Comparison of ENCODE assay signal across 9 mouse cellular contexts in genomic region chrX:142314307-142315024, GRCm38 (mm10). TPM values are rescaled to one million over a fixed set of nuclear protein-coding genes. Genes with fewer than 3 reads are reported as not detected.
A peak's percentile ranks its signal among the peaks of the same experiment; 100 is the strongest.
DNase-seq lines count a peak whose midpoint lies in the region; ATAC-seq and TF ChIP-seq lines count a peak whose summit lies in the region.
"Had no signal": no experiment of that assay in that cellular context is flagged by ENCODE, and none has a peak within 500 bp of the region (broad histone marks: within the 10 kb centered on the region; RNA-seq: fewer than 3 reads in every experiment).

No protein-coding gene starts in this region.

- no peaks in the 10 kb centered on the region for H3K9me3 ChIP-seq in E14TG2a.4 (ENCODE audit: low read length)
- no peaks in the 10 kb centered on the region for H3K9me3 ChIP-seq in embryonic facial prominence, embryonic 10.5 days
- H3K9me3 ChIP-seq in heart, postnatal 0 days (replicated peaks; ENCODE audit: control insufficient read depth, low read length): no peaks in the 10 kb centered on the region
- H3K9me3 ChIP-seq in lung, embryonic 16.5 days (ENCODE audit: control insufficient read depth, low read length): no peaks in the 10 kb centered on the region
- H3K9me3 ChIP-seq: heart, embryonic 13.5 days had no signal

- no peak overlapping the region for H3K27ac ChIP-seq in embryonic facial prominence, embryonic 10.5 days (replicated peaks)
- no peak overlapping the region for H3K27ac ChIP-seq in heart, postnatal 0 days (ENCODE audit: low read depth)
- no peak overlapping the region for H3K27ac ChIP-seq in lung, embryonic 16.5 days (ENCODE audit: low read length)
- H3K27ac ChIP-seq: heart, embryonic 13.5 days had no signal

- no peaks in the 10 kb centered on the region for H3K27me3 ChIP-seq in E14TG2a.4 (ENCODE audit: insufficient read depth, low read length)
- H3K27me3 ChIP-seq in embryonic facial prominence, embryonic 10.5 days (replicated peaks; ENCODE audit: low read depth, poor library complexity, severe bottlenecking): peaks cover 55% of the 10 kb centered on the region
- no peaks in the 10 kb centered on the region for H3K27me3 ChIP-seq in heart, postnatal 0 days (ENCODE audit: control insufficient read depth, insufficient read depth, low read length)
- no peaks in the 10 kb centered on the region for H3K27me3 ChIP-seq in lung, embryonic 16.5 days (ENCODE audit: control insufficient read depth, insufficient read depth, low read depth, low read length)

- WGBS in embryonic facial prominence, embryonic 10.5 days: 53% methylated on average over 11 of the region's 11 CpGs
- 48% methylated on average over 11 of the region's 11 CpGs for WGBS in heart, postnatal 0 days
- 53% methylated on average over 11 of the region's 11 CpGs for WGBS in lung, embryonic 16.5 days

- H3K4me3 ChIP-seq in E14TG2a.4 (replicated peaks; ENCODE audit: low read length): no peak overlapping the region
- no peak overlapping the region for H3K4me3 ChIP-seq in embryonic facial prominence, embryonic 10.5 days
- no peak overlapping the region for H3K4me3 ChIP-seq in heart, postnatal 0 days (ENCODE audit: low read depth, low read length)
- no peak overlapping the region for H3K4me3 ChIP-seq in lung, embryonic 16.5 days (ENCODE audit: low read length)
- H3K4me3 ChIP-seq: heart, embryonic 13.5 days had no signal

- H3K9ac ChIP-seq in heart, postnatal 0 days (replicated peaks; ENCODE audit: low read depth, low read length): no peak overlapping the region
- H3K9ac ChIP-seq in lung, embryonic 16.5 days (ENCODE audit: low read length): no peak overlapping the region
- H3K9ac ChIP-seq: heart, embryonic 13.5 days had no signal

- H3K4me2 ChIP-seq in heart, postnatal 0 days (ENCODE audit: low read depth, low read length): no peak overlapping the region
- H3K4me2 ChIP-seq in lung, embryonic 16.5 days (ENCODE audit: low read depth, low read length): peak overlapping the region; percentile 4; the same call in 1 of the 2 replicates
- H3K4me2 ChIP-seq: heart, embryonic 13.5 days had no signal

- DNase-seq in adrenal gland, postnatal 25 days: peak; percentile 66
- peak; percentile 76 for DNase-seq in embryonic facial prominence, embryonic 10.5 days (ENCODE audit: low spot score)
- DNase-seq in heart, postnatal 0 days (ENCODE audit: low spot score): peak; percentile 59
- DNase-seq in layer of hippocampus, adult 18-20 months (ENCODE audit: low spot score in 2 of 2): peak; percentile 76 to 91
- DNase-seq in retina, embryonic 14.5 days (ENCODE audit: low spot score): peak; percentile 84
- DNase-seq in urinary bladder, postnatal 25 days (ENCODE audit: low spot score): peak; percentile 45

- no peak for TF ChIP-seq EP300 in heart, postnatal 0 days (IDR thresholded peaks at IDR 0.05; ENCODE audit: low read depth)

- no peaks in the 10 kb centered on the region for H3K4me1 ChIP-seq in E14TG2a.4 (replicated peaks; ENCODE audit: low read depth, low read length)
- H3K4me1 ChIP-seq in embryonic facial prominence, embryonic 10.5 days: no peaks in the 10 kb centered on the region
- no peaks in the 10 kb centered on the region for H3K4me1 ChIP-seq in heart, postnatal 0 days (ENCODE audit: control insufficient read depth, insufficient read depth)
- H3K4me1 ChIP-seq in lung, embryonic 16.5 days (replicated peaks; ENCODE audit: control insufficient read depth, insufficient read depth, low read length): no peaks in the 10 kb centered on the region
- H3K4me1 ChIP-seq: heart, embryonic 13.5 days had no signal

- H3K36me3 ChIP-seq in E14TG2a.4 (ENCODE audit: insufficient read depth, low read length): no peaks in the 10 kb centered on the region
- no peaks in the 10 kb centered on the region for H3K36me3 ChIP-seq in embryonic facial prominence, embryonic 10.5 days (replicated peaks)
- no peaks in the 10 kb centered on the region for H3K36me3 ChIP-seq in heart, postnatal 0 days (replicated peaks; ENCODE audit: control insufficient read depth, insufficient read depth, low read length)
- H3K36me3 ChIP-seq in lung, embryonic 16.5 days (ENCODE audit: control insufficient read depth, insufficient read depth, low read length): no peaks in the 10 kb centered on the region
- H3K36me3 ChIP-seq: heart, embryonic 13.5 days had no signal

- no peak for ATAC-seq in heart, postnatal 0 days (ENCODE audit: insufficient read depth, low read depth)
- ATAC-seq in lung, embryonic 16.5 days (ENCODE audit: low read depth): peak; percentile 34; the same call in 1 of the 2 replicates

- peak; percentile 20 for TF ChIP-seq CTCF in E14TG2a.4 (conservative IDR thresholded peaks at IDR 0.05; ENCODE audit: low read length)
- TF ChIP-seq CTCF in heart, postnatal 0 days (IDR thresholded peaks at IDR 0.05; ENCODE audit: low read depth): peak; percentile 56

RNA-seq across cellular contexts. Expression of gene Kcne1l, which starts 8.4 kb away (rescaled TPM):
- 0.21 TPM in 1 of 2 replicates, not detected in the other for total RNA-seq in adrenal gland, postnatal 25 days (2021)
- polyA plus RNA-seq in embryonic facial prominence, embryonic 10.5 days (2016; fragmentation: Nextera tagmentation; extraction: Ambion mirVana): 14.8 and 15.3 TPM in 2 replicates
- total RNA-seq in heart, postnatal 0 days (2014; rRNA removed; ENCODE audit: low replicate concordance): 2.8 and 6.5 TPM in 2 replicates
- 6.2 and 7.1 TPM in 2 replicates for polyA plus RNA-seq in heart, postnatal 0 days (2015; fragmentation: Nextera tagmentation; extraction: Ambion mirVana)
- 1 to 10 TPM; 3.5 to 3.8 TPM for total RNA-seq in layer of hippocampus, adult 18-20 months (2021)
- polyA plus RNA-seq in lung, embryonic 16.5 days (2015; fragmentation: Nextera tagmentation; extraction: Ambion mirVana): 28.9 and 30.1 TPM in 2 replicates
